Mouse (Mus musculus) kidney, postnatal 0 days (tissue): ENCODE results near the gene Mfsd4b1. TPM values are rescaled to one million over a fixed set of nuclear protein-coding genes. Genes with fewer than 3 reads are reported as not detected.

Source experiments
- ATAC-seq: fragments of 200-750 bp; cut with Nextera tagmentation; replicated peaks from 2 replicates; pipeline ENCODE4 v1.8.0; 2017; ENCODE audit warnings: low read depth, moderate number of reproducible peaks, moderate TSS enrichment, moderate library complexity; ENCODE audit not compliant: low FRiP score
- DNase-seq: peaks from one replicate; pipeline ENCODE4 v3.0.0-alpha.2; 2016; ENCODE audit warnings: low spot score
- H3K27ac ChIP-seq: fragments of 300-500 bp; sonication (generic); 2 replicates; pipeline ENCODE4 v1.5.1; 2014; ENCODE audit warnings: mild to moderate bottlenecking
- H3K27me3 ChIP-seq: fragments of 300-500 bp; sonication (generic); 2 replicates; pipeline ENCODE4 v1.6.1; 2014; ENCODE audit warnings: low read length, mixed read lengths; ENCODE audit not compliant: insufficient read depth
- H3K36me3 ChIP-seq: fragments of 300-500 bp; sonication (generic); 2 replicates; pipeline ENCODE4 v1.6.1; 2014; ENCODE audit warnings: low read length, mixed read lengths; ENCODE audit not compliant: insufficient read depth
- H3K4me1 ChIP-seq: fragments of 300-500 bp; sonication (generic); replicated peaks from 2 replicates; pipeline ENCODE4 v1.6.1; 2014; ENCODE audit warnings: antibody characterized with exemption, low read length, mixed read lengths; ENCODE audit not compliant: insufficient read depth
- H3K4me2 ChIP-seq: fragments of 300-500 bp; sonication (generic); 2 replicates; pipeline ENCODE4 v1.6.1; 2014; ENCODE audit warnings: mild to moderate bottlenecking, low read length, moderate library complexity, mixed read lengths
- H3K4me3 ChIP-seq: fragments of 300-500 bp; sonication (generic); replicated peaks from 2 replicates; pipeline ENCODE4 v1.5.1; 2014; ENCODE audit warnings: low read depth, low read length
- H3K9ac ChIP-seq: fragments of 300-500 bp; sonication (generic); 2 replicates; pipeline ENCODE4 v1.6.1; 2014; ENCODE audit warnings: low read depth, low read length
- H3K9me3 ChIP-seq: fragments of 300-500 bp; sonication (generic); replicated peaks from 2 replicates; pipeline ENCODE4 v1.6.1; 2016; ENCODE audit warnings: low read length, inconsistent platforms, mixed read lengths
- CTCF ChIP-seq: IDR thresholded peaks from 2 replicates; pipeline ENCODE4 v1.5.1; 2016; ENCODE audit warnings: antibody characterized with exemption, low read depth, mild to moderate bottlenecking, moderate library complexity
- WGBS: fragments of 180-500 bp; shearing (Covaris S2); extraction: QIAGEN DNeasy Blood & Tissue Kit; methylation state at CpG from one replicate; pipeline ENCODE4 v1.1.7; 2014; 5-methylcytosine and 5-hydroxymethylcytosine counted together
- polyA plus RNA-seq: library from polyadenylated mRNA; unstranded; fragments of >200 nt; fragmentation: Nextera tagmentation; extraction: Ambion mirVana; gene quantifications from 2 replicates; pipeline ENCODE4 v1.2.1, GENCODE M21; 2015

Mfsd4b1 gene
- polyA plus RNA-seq, 1 experiment from 2014 or later = 34.8 TPM

GRCm38 (mm10) chr10:40029610-40030009 lies 4.5 kb upstream of the Mfsd4b1 start:
- H3K4me1 ChIP-seq = peaks cover 5% of the 10 kb centered on the region; the same call in 1 of the 2 replicates
- no peak for ATAC-seq
- TF ChIP-seq CTCF = no peak
- no peak overlapping the region for H3K27ac ChIP-seq
- no peaks in the 10 kb centered on the region for H3K9me3 ChIP-seq
- H3K4me3 ChIP-seq = no peak overlapping the region
- H3K36me3 ChIP-seq = no peaks in the 10 kb centered on the region
- 84% methylated on average over 2 of the region's 2 CpGs for WGBS
- no peak for DNase-seq
- no peaks in the 10 kb centered on the region for H3K27me3 ChIP-seq
- no peak overlapping the region for H3K4me2 ChIP-seq
- H3K9ac ChIP-seq = no peak overlapping the region

- WGBS = 85% methylated on average over 8 of the region's 8 CpGs
Observed at GRCm38 (mm10) chr10:40028091-40028490, 3.0 kb upstream of the Mfsd4b1 start.

GRCm38 (mm10) chr10:40026546-40026945 lies 1.5 kb upstream of the Mfsd4b1 start:
- Histone ChIP-seq H3K4me1 (peaks cover 8% of the 10 kb centered on the region; the same call in 1 of the 2 replicates), H3K27ac (no peak overlapping the region), H3K4me2 (no peak overlapping the region), H3K27me3 (no peaks in the 10 kb centered on the region), H3K36me3 (no peaks in the 10 kb centered on the region), H3K9me3 (no peaks in the 10 kb centered on the region), H3K4me3 (no peak overlapping the region), H3K9ac (no peak overlapping the region)
- DNase-seq (no peak), ATAC-seq (no peak)
- TF ChIP-seq CTCF = no peak
- WGBS = 95% methylated on average over 5 of the region's 5 CpGs

More at GRCm38 (mm10) chr10:40028091-40028490, 3.0 kb upstream of the Mfsd4b1 start:
- Histone ChIP-seq H3K9ac (no peak overlapping the region), H3K4me2 (no peak overlapping the region), H3K27ac (no peak overlapping the region), H3K36me3 (no peaks in the 10 kb centered on the region), H3K4me1 (peaks cover 8% of the 10 kb centered on the region; the same call in 1 of the 2 replicates), H3K9me3 (no peaks in the 10 kb centered on the region), H3K4me3 (no peak overlapping the region), H3K27me3 (no peaks in the 10 kb centered on the region)
- DNase-seq = no peak
- no peak for ATAC-seq
- no peak for TF ChIP-seq CTCF

GRCm38 (mm10) chr10:40025560-40025959 lies 492 bp upstream of the Mfsd4b1 start:
- no peak overlapping the region for H3K4me3 ChIP-seq
- ATAC-seq (no peak), DNase-seq (no peak)
- no peaks in the 10 kb centered on the region for H3K27me3 ChIP-seq
- no peak overlapping the region for H3K9ac ChIP-seq
- H3K27ac ChIP-seq = peak overlapping the region; percentile 50; the same call in 1 of the 2 replicates
- no peaks in the 10 kb centered on the region for H3K9me3 ChIP-seq
- peak overlapping the region; percentile 96 for H3K4me2 ChIP-seq
- TF ChIP-seq CTCF = no peak
- peaks cover 8% of the 10 kb centered on the region; the same call in 1 of the 2 replicates for H3K4me1 ChIP-seq
- H3K36me3 ChIP-seq = no peaks in the 10 kb centered on the region
- WGBS = 50% methylated on average over 8 of the region's 8 CpGs

GRCm38 (mm10) chr10:40020401-40020800 lies 4.7 kb downstream of the Mfsd4b1 start:
- no peak overlapping the region for H3K4me3 ChIP-seq
- no peak for DNase-seq
- no peak overlapping the region for H3K27ac ChIP-seq
- no peaks in the 10 kb centered on the region for H3K9me3 ChIP-seq
- TF ChIP-seq CTCF = no peak
- 59% methylated on average over 2 of the region's 2 CpGs for WGBS
- H3K27me3 ChIP-seq = no peaks in the 10 kb centered on the region
- no peak overlapping the region for H3K9ac ChIP-seq
- no peak for ATAC-seq
- no peak overlapping the region for H3K4me2 ChIP-seq
- H3K4me1 ChIP-seq = peaks cover 10% of the 10 kb centered on the region; the same call in 1 of the 2 replicates
- no peaks in the 10 kb centered on the region for H3K36me3 ChIP-seq

- Histone ChIP-seq H3K4me3 (no peak overlapping the region), H3K4me2 (no peak overlapping the region), H3K27ac (peak overlapping the region; percentile 70; the same call in 1 of the 2 replicates), H3K36me3 (no peaks in the 10 kb centered on the region), H3K27me3 (no peaks in the 10 kb centered on the region), H3K9ac (no peak overlapping the region), H3K9me3 (no peaks in the 10 kb centered on the region), H3K4me1 (0 out of 2 replicates have a peak, but pooled peaks cover 5% of the 10 kb centered on the region)
- 52% methylated on average over 3 of the region's 3 CpGs for WGBS
- ATAC-seq (no peak), DNase-seq (no peak)
- TF ChIP-seq CTCF = no peak
Observed at GRCm38 (mm10) chr10:40019492-40019891, 5.6 kb downstream of the Mfsd4b1 start.
